Mouse (Mus musculus) myocyte (in vitro differentiated cells): ENCODE results near the gene Gm17364.

ENCODE experiments used
- MAX ChIP-seq: IDR thresholded peaks from one replicate; pipeline ENCODE4 v1.6.1; 2011; ENCODE audit warnings: low read depth, mild to moderate bottlenecking, control low read depth
- POLR2A ChIP-seq: IDR thresholded peaks from one replicate; pipeline ENCODE4 v1.6.1; 2011; ENCODE audit warnings: low read depth, mild to moderate bottlenecking, control low read depth, moderate library complexity; ENCODE audit not compliant: insufficient read length

DNA sequence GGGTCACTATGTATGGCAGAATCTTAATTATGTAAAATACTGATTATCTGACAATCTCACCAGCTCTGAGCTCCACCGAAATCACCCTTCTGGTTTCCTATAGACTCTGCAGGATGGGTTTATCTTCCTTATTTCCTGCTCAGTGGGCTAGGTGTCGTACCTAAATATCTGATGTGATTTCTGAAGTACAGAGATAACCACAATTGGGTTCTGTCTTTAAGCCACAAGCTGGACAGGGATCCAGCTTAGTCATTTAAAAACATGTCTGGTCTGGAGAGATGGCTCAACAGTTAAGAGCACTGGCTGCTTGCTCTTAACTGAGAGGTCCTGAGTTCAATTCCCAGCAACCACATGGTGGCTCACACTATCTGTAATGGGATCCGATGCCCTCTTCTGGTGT, 16.8 kb downstream of the Gm17364 start:
- no peak for TF ChIP-seq POLR2A
- TF ChIP-seq MAX: no peak
